Mouse (Mus musculus): Measurements from ENCODE around the gene Slc8a2. TPM values are rescaled to one million over a fixed set of nuclear protein-coding genes. Genes with fewer than 3 reads are reported as not detected.

Slc8a2 gene
- polyA plus RNA-seq, 1 experiment, result 0.38 TPM

- no peak overlapping the region for H3K4me3 ChIP-seq (ENCODE audit: insufficient read depth, low read depth, low read length)
- no peak overlapping the region for H3K27ac ChIP-seq (ENCODE audit: insufficient read depth, low read depth, low read length)
- peaks cover 8% of the 10 kb centered on the region; the same call in 1 of the 2 replicates for H3K4me1 ChIP-seq (ENCODE audit: control insufficient read depth, insufficient read depth, low read length)
- H3K36me3 ChIP-seq (ENCODE audit: control insufficient read depth, insufficient read depth, low read length), result no peaks in the 10 kb centered on the region
- no peak for DNase-seq
- TF ChIP-seq POLR2A (IDR thresholded peaks at IDR 0.05; ENCODE audit: low read depth, low read length) (no peak), CTCF (conservative IDR thresholded peaks at IDR 0.05; ENCODE audit: insufficient read depth, insufficient read length, low read depth, low read length) (no peak)
- no peaks in the 10 kb centered on the region for H3K27me3 ChIP-seq (replicated peaks; ENCODE audit: control insufficient read depth, insufficient read depth, low read length)
- 70% methylated on average over 21 of the region's 21 CpGs for WGBS
Measured at GRCm38 (mm10) chr7:16208781-16209665, 79.4 kb downstream of the Slc8a2 start.

Other genes starting within 250 kb of the Slc8a2 start
- gene Crx, start 249.9 kb upstream of the Slc8a2 start, polyA plus RNA-seq (2012; rRNA removed), result not detected in 2 replicates
- not detected in 2 replicates for gene Crxos, start 247.2 kb upstream of the Slc8a2 start, polyA plus RNA-seq (2012; rRNA removed)
- 236 and 288 TPM in 2 replicates for gene Selenow, start 207.4 kb upstream of the Slc8a2 start, polyA plus RNA-seq (2012; rRNA removed)
- gene Nop53, start 183.8 kb upstream of the Slc8a2 start, polyA plus RNA-seq (2012; rRNA removed), result 87.9 and 88.9 TPM in 2 replicates
- gene Ehd2, start 162.3 kb upstream of the Slc8a2 start, polyA plus RNA-seq (2012; rRNA removed), result 30.2 and 33.7 TPM in 2 replicates
- gene Bicra, start 81.9 kb upstream of the Slc8a2 start, polyA plus RNA-seq (2012; rRNA removed), result 7.9 and 8.6 TPM in 2 replicates
- gene Zfp541, start 68.0 kb upstream of the Slc8a2 start, polyA plus RNA-seq (2012; rRNA removed), result 0.03 TPM in 1 of 2 replicates, not detected in the other
- gene Napa, start 31.4 kb upstream of the Slc8a2 start, polyA plus RNA-seq (2012; rRNA removed), result 177 and 207 TPM in 2 replicates
- 28.7 and 32.5 TPM in 2 replicates for gene Kptn, start 9.9 kb upstream of the Slc8a2 start, polyA plus RNA-seq (2012; rRNA removed)
- 3.8 and 6.6 TPM in 2 replicates for gene Meis3, start 45.3 kb downstream of the Slc8a2 start, polyA plus RNA-seq (2012; rRNA removed)
- gene Dhx34, start 92.2 kb downstream of the Slc8a2 start, polyA plus RNA-seq (2012; rRNA removed), result 22.7 and 28.9 TPM in 2 replicates
- 0.34 and 0.39 TPM in 2 replicates for gene C5ar2, start 114.3 kb downstream of the Slc8a2 start, polyA plus RNA-seq (2012; rRNA removed)
- 3.4 and 4.2 TPM in 2 replicates for gene C5ar1, start 129.7 kb downstream of the Slc8a2 start, polyA plus RNA-seq (2012; rRNA removed)
- 23.1 and 30.7 TPM in 2 replicates for gene Inafm1, start 143.8 kb downstream of the Slc8a2 start, polyA plus RNA-seq (2012; rRNA removed)
- 23.3 and 24.3 TPM in 2 replicates for gene Ccdc9, start 157.0 kb downstream of the Slc8a2 start, polyA plus RNA-seq (2012; rRNA removed)
- gene Bbc3, start 178.6 kb downstream of the Slc8a2 start, polyA plus RNA-seq (2012; rRNA removed), result 5.1 and 5.2 TPM in 2 replicates